Mouse (Mus musculus) heart, embryonic 13.5 days (tissue): ENCODE results near the gene Slc7a11. TPM values are rescaled to one million over a fixed set of nuclear protein-coding genes. Genes with fewer than 3 reads are reported as not detected.

ENCODE experiments used
- ATAC-seq: fragments of 200-750 bp; cut with Nextera tagmentation; 2 replicates; pipeline ENCODE4 v1.8.0; 2017; ENCODE audit warnings: moderate TSS enrichment; ENCODE audit not compliant: insufficient number of reproducible peaks, low FRiP score, low TSS enrichment; ENCODE audit errors: extremely low read depth
- H3K27ac ChIP-seq: fragments of 300-500 bp; sonication (generic); replicated peaks from 2 replicates; pipeline ENCODE4 v1.5.1; 2015; ENCODE audit warnings: moderate library complexity, mild to moderate bottlenecking, inconsistent platforms
- H3K27me3 ChIP-seq: fragments of 300-500 bp; sonication (generic); replicated peaks from 2 replicates; pipeline ENCODE4 v1.6.1; 2015; ENCODE audit warnings: mild to moderate bottlenecking, inconsistent platforms
- H3K36me3 ChIP-seq: fragments of 300-500 bp; sonication (generic); 2 replicates; pipeline ENCODE4 v1.6.1; 2015; ENCODE audit warnings: mild to moderate bottlenecking, inconsistent platforms
- H3K4me1 ChIP-seq: fragments of 300-500 bp; sonication (generic); 2 replicates; pipeline ENCODE4 v1.6.1; 2015; ENCODE audit warnings: inconsistent platforms
- H3K4me2 ChIP-seq: fragments of 300-500 bp; sonication (generic); 2 replicates; pipeline ENCODE4 v1.6.1; 2015; ENCODE audit warnings: inconsistent platforms, mild to moderate bottlenecking, moderate library complexity
- H3K4me3 ChIP-seq: fragments of 300-500 bp; sonication (generic); 2 replicates; pipeline ENCODE4 v1.5.1; 2015; ENCODE audit warnings: moderate library complexity, mild to moderate bottlenecking, inconsistent platforms
- H3K9ac ChIP-seq: fragments of 300-500 bp; sonication (generic); 2 replicates; pipeline ENCODE4 v1.6.1; 2015; ENCODE audit warnings: inconsistent platforms, mild to moderate bottlenecking, moderate library complexity
- H3K9me3 ChIP-seq: fragments of 300-500 bp; sonication (generic); 2 replicates; pipeline ENCODE4 v1.6.1; 2016; ENCODE audit warnings: inconsistent platforms
- WGBS: fragments of 180-500 bp; shearing (Covaris S2); methylation state at CpG from one replicate; pipeline ENCODE4 v1.1.7; 2015; ENCODE audit warnings: mixed read lengths; 5-methylcytosine and 5-hydroxymethylcytosine counted together
- polyA plus RNA-seq: library from polyadenylated mRNA; unstranded; fragments of >200 nt; fragmentation: Nextera tagmentation; extraction: Ambion mirVana; gene quantifications from 2 replicates; pipeline ENCODE4 v1.2.1, GENCODE M21; 2015

The Slc7a11 gene
- polyA plus RNA-seq, 1 experiment from 2014 or later = 0.12 TPM

GRCm38 (mm10) chr3:49887359-49887758, 556.1 kb downstream of the Slc7a11 start:
- WGBS = 62% methylated on average over 2 of the region's 2 CpGs

GRCm38 (mm10) chr3:49886220-49886945, 557.0 kb downstream of the Slc7a11 start:
- Histone ChIP-seq H3K27me3 (no peaks in the 10 kb centered on the region), H3K9ac (no peak overlapping the region), H3K9me3 (no peaks in the 10 kb centered on the region), H3K36me3 (no peaks in the 10 kb centered on the region), H3K4me1 (peaks cover 6% of the 10 kb centered on the region), H3K27ac (no peak overlapping the region), H3K4me3 (no peak overlapping the region), H3K4me2 (no peak overlapping the region)
- 41% methylated on average over 8 of the region's 8 CpGs for WGBS
- ATAC-seq = no peak

More at GRCm38 (mm10) chr3:49887359-49887758, 556.1 kb downstream of the Slc7a11 start:
- Histone ChIP-seq H3K4me3 (no peak overlapping the region), H3K4me2 (no peak overlapping the region), H3K27ac (no peak overlapping the region), H3K9ac (no peak overlapping the region), H3K36me3 (no peaks in the 10 kb centered on the region), H3K4me1 (peaks cover 6% of the 10 kb centered on the region), H3K9me3 (no peaks in the 10 kb centered on the region), H3K27me3 (no peaks in the 10 kb centered on the region)
- ATAC-seq = no peak

- H3K4me1 ChIP-seq = peaks cover 8% of the 10 kb centered on the region; the same call in 1 of the 2 replicates
- no peak for ATAC-seq
- H3K27me3 ChIP-seq = no peaks in the 10 kb centered on the region
Measured at GRCm38 (mm10) chr3:49880496-49880895, 562.9 kb downstream of the Slc7a11 start.

GRCm38 (mm10) chr3:49870786-49871185, 572.6 kb downstream of the Slc7a11 start:
- Histone ChIP-seq H3K9ac (no peak overlapping the region), H3K27me3 (no peaks in the 10 kb centered on the region), H3K4me2 (no peak overlapping the region), H3K27ac (no peak overlapping the region), H3K9me3 (no peaks in the 10 kb centered on the region), H3K4me3 (no peak overlapping the region), H3K36me3 (no peaks in the 10 kb centered on the region), H3K4me1 (peaks cover 27% of the 10 kb centered on the region)
- WGBS = 75% methylated on average over 3 of the region's 3 CpGs
- no peak for ATAC-seq

More at GRCm38 (mm10) chr3:49880496-49880895, 562.9 kb downstream of the Slc7a11 start:
- Histone ChIP-seq H3K4me3 (no peak overlapping the region), H3K9ac (no peak overlapping the region), H3K4me2 (no peak overlapping the region), H3K27ac (no peak overlapping the region), H3K36me3 (no peaks in the 10 kb centered on the region), H3K9me3 (no peaks in the 10 kb centered on the region)

- H3K9ac ChIP-seq = no peak overlapping the region
- H3K27ac ChIP-seq = no peak overlapping the region
- no peak overlapping the region for H3K4me2 ChIP-seq
- no peak for ATAC-seq
- H3K9me3 ChIP-seq = no peaks in the 10 kb centered on the region
- H3K4me1 ChIP-seq = peaks cover 28% of the 10 kb centered on the region
- WGBS = 58% methylated on average over 4 of the region's 4 CpGs
- H3K27me3 ChIP-seq = no peaks in the 10 kb centered on the region
- no peak overlapping the region for H3K4me3 ChIP-seq
- H3K36me3 ChIP-seq = no peaks in the 10 kb centered on the region
Measured at GRCm38 (mm10) chr3:49867951-49868584, 575.3 kb downstream of the Slc7a11 start.

GRCm38 (mm10) chr3:49867147-49867950, 576.1 kb downstream of the Slc7a11 start:
- Histone ChIP-seq H3K9ac (no peak overlapping the region), H3K27me3 (no peaks in the 10 kb centered on the region), H3K36me3 (no peaks in the 10 kb centered on the region), H3K9me3 (no peaks in the 10 kb centered on the region), H3K27ac (0 out of 2 replicates have a peak overlapping the region, but pooled peaks have one; percentile 71), H3K4me1 (peaks cover 28% of the 10 kb centered on the region), H3K4me2 (no peak overlapping the region), H3K4me3 (no peak overlapping the region)
- 65% methylated on average over 7 of the region's 7 CpGs for WGBS
- no peak for ATAC-seq

- Histone ChIP-seq H3K27me3 (no peaks in the 10 kb centered on the region), H3K36me3 (no peaks in the 10 kb centered on the region), H3K4me3 (peak overlapping the region; percentile 30), H3K9me3 (no peaks in the 10 kb centered on the region), H3K4me2 (peak overlapping the region; percentile 58), H3K9ac (peak overlapping the region; percentile 62), H3K4me1 (peaks cover 28% of the 10 kb centered on the region), H3K27ac (peak overlapping the region; percentile 71)
- WGBS = 20% methylated on average over 11 of the region's 11 CpGs
- no peak for ATAC-seq
Measured at GRCm38 (mm10) chr3:49866061-49866515, 577.3 kb downstream of the Slc7a11 start.

- Histone ChIP-seq H3K27me3 (no peaks in the 10 kb centered on the region), H3K9me3 (no peaks in the 10 kb centered on the region), H3K27ac (no peak overlapping the region), H3K4me3 (no peak overlapping the region), H3K4me2 (no peak overlapping the region), H3K9ac (no peak overlapping the region), H3K4me1 (no peaks in the 10 kb centered on the region), H3K36me3 (no peaks in the 10 kb centered on the region)
- 39% methylated on average over 4 of the region's 4 CpGs for WGBS
- no peak for ATAC-seq
Measured at GRCm38 (mm10) chr3:49856797-49857196, 586.6 kb downstream of the Slc7a11 start.

GRCm38 (mm10) chr3:49854277-49854676, 589.1 kb downstream of the Slc7a11 start:
- ATAC-seq = no peak

GRCm38 (mm10) chr3:49842971-49843370, 600.4 kb downstream of the Slc7a11 start:
- ATAC-seq = no peak
- no peak overlapping the region for H3K4me3 ChIP-seq
- WGBS = 49% methylated on average over 3 of the region's 3 CpGs

More at GRCm38 (mm10) chr3:49854277-49854676, 589.1 kb downstream of the Slc7a11 start:
- Histone ChIP-seq H3K36me3 (no peaks in the 10 kb centered on the region), H3K27ac (no peak overlapping the region), H3K4me2 (no peak overlapping the region), H3K9me3 (no peaks in the 10 kb centered on the region), H3K4me1 (no peaks in the 10 kb centered on the region), H3K9ac (no peak overlapping the region), H3K27me3 (no peaks in the 10 kb centered on the region), H3K4me3 (no peak overlapping the region)
- 65% methylated on average over 2 of the region's 2 CpGs for WGBS

More at GRCm38 (mm10) chr3:49842971-49843370, 600.4 kb downstream of the Slc7a11 start:
- no peaks in the 10 kb centered on the region for H3K36me3 ChIP-seq
- no peaks in the 10 kb centered on the region for H3K9me3 ChIP-seq
- no peak overlapping the region for H3K27ac ChIP-seq
- no peaks in the 10 kb centered on the region for H3K4me1 ChIP-seq
- no peaks in the 10 kb centered on the region for H3K27me3 ChIP-seq
- H3K9ac ChIP-seq = no peak overlapping the region
- no peak overlapping the region for H3K4me2 ChIP-seq
